Mouse (Mus musculus) embryonic facial prominence, embryonic 15.5 days (tissue): ENCODE measurements around the gene Znrf1. TPM values are rescaled to one million over a fixed set of nuclear protein-coding genes. Genes with fewer than 3 reads are reported as not detected.

Experiments used
- ATAC-seq: fragments of 200-750 bp; cut with Nextera tagmentation; 2 replicates; pipeline ENCODE4 v1.8.0; 2017; ENCODE audit warnings: low read depth, moderate TSS enrichment; ENCODE audit not compliant: insufficient number of reproducible peaks, low FRiP score, low TSS enrichment
- H3K27ac ChIP-seq: fragments of 300-500 bp; sonication (generic); replicated peaks from 2 replicates; pipeline ENCODE4 v1.5.1; 2015; ENCODE audit warnings: mild to moderate bottlenecking, inconsistent platforms
- H3K27me3 ChIP-seq: fragments of 300-500 bp; sonication (generic); 2 replicates; pipeline ENCODE4 v1.6.1; 2015; ENCODE audit warnings: inconsistent platforms
- H3K36me3 ChIP-seq: fragments of 300-500 bp; sonication (generic); 2 replicates; pipeline ENCODE4 v1.6.1; 2015; ENCODE audit warnings: mild to moderate bottlenecking, inconsistent platforms
- H3K4me1 ChIP-seq: fragments of 300-500 bp; sonication (generic); 2 replicates; pipeline ENCODE4 v1.6.1; 2015; ENCODE audit warnings: inconsistent platforms
- H3K4me2 ChIP-seq: fragments of 300-500 bp; sonication (generic); replicated peaks from 2 replicates; pipeline ENCODE4 v1.6.1; 2015; ENCODE audit warnings: mild to moderate bottlenecking, inconsistent platforms
- H3K4me3 ChIP-seq: fragments of 300-500 bp; sonication (generic); replicated peaks from 2 replicates; pipeline ENCODE4 v1.5.1; 2015; ENCODE audit warnings: mild to moderate bottlenecking, inconsistent platforms
- H3K9ac ChIP-seq: fragments of 300-500 bp; sonication (generic); 2 replicates; pipeline ENCODE4 v1.6.1; 2015; ENCODE audit warnings: inconsistent platforms
- H3K9me3 ChIP-seq: fragments of 300-500 bp; sonication (generic); replicated peaks from 2 replicates; pipeline ENCODE4 v1.6.1; 2016; ENCODE audit warnings: inconsistent platforms
- WGBS: fragments of 180-500 bp; shearing (Covaris S2); methylation state at CpG from one replicate; pipeline ENCODE4 v1.1.7; 2015; 5-methylcytosine and 5-hydroxymethylcytosine counted together
- polyA plus RNA-seq: library from polyadenylated mRNA; unstranded; fragments of >200 nt; fragmentation: Nextera tagmentation; extraction: Ambion mirVana; gene quantifications from 2 replicates; pipeline ENCODE4 v1.2.1, GENCODE M21; 2015

Znrf1 gene
- polyA plus RNA-seq, 1 experiment from 2014 or later: 42.7 TPM

DNA sequence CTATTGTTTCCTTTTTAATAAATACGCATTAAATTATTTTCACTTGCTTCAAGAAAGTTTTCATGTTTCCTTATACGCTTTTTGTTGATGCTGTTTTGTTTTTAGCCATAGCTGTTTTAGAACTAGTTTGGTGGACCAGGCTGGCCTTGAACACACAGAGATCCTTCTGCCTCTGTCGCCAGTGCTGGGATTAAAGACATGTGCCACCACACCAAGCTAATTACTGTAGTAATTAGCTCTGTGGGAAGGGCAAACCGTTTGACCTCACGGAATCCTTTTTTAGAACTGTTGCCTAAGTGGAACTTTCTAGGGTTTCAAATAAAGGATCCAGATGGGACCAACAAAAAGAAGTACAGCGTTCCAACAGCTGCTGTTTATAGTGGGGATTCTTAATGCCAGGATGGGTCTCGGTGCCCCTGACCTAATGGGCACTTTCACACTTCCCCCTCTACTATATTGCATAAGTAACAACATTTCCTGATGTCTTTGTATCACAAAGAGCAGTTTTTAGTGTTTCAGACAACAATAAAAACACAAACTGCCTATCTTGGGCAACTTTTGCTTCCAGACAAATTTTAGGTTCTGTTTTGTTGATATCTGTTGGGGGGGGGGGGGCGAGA lies 15.7 kb downstream of the Znrf1 start:
- no peak overlapping the region for H3K9ac ChIP-seq
- H3K9me3 ChIP-seq: no peaks in the 10 kb centered on the region
- 54% methylated on average over 8 of the region's 8 CpGs for WGBS
- H3K4me2 ChIP-seq: no peak overlapping the region
- H3K4me1 ChIP-seq: peaks cover 20% of the 10 kb centered on the region
- no peaks in the 10 kb centered on the region for H3K27me3 ChIP-seq
- H3K27ac ChIP-seq: no peak overlapping the region
- H3K4me3 ChIP-seq: no peak overlapping the region
- no peaks in the 10 kb centered on the region; the same call in 1 of the 2 replicates for H3K36me3 ChIP-seq
- no peak for ATAC-seq

- Histone ChIP-seq H3K36me3 (0 out of 2 replicates have a peak, but pooled peaks cover 3% of the 10 kb centered on the region), H3K9ac (no peak overlapping the region), H3K27me3 (no peaks in the 10 kb centered on the region), H3K4me3 (no peak overlapping the region), H3K4me1 (peaks cover 18% of the 10 kb centered on the region), H3K9me3 (no peaks in the 10 kb centered on the region), H3K27ac (no peak overlapping the region), H3K4me2 (no peak overlapping the region)
- no peak for ATAC-seq
- WGBS: 76% methylated on average over 4 of the region's 4 CpGs
Measured at GRCm38 (mm10) chr8:111561824-111562223, 25.9 kb downstream of the Znrf1 start.

GRCm38 (mm10) chr8:111562274-111562803 lies 26.4 kb downstream of the Znrf1 start:
- no peak overlapping the region for H3K4me2 ChIP-seq
- ATAC-seq: no peak
- H3K9ac ChIP-seq: no peak overlapping the region
- H3K9me3 ChIP-seq: no peaks in the 10 kb centered on the region
- H3K27ac ChIP-seq: no peak overlapping the region
- H3K4me1 ChIP-seq: peaks cover 19% of the 10 kb centered on the region
- no peaks in the 10 kb centered on the region for H3K27me3 ChIP-seq
- WGBS: 94% methylated on average over 5 of the region's 5 CpGs
- 0 out of 2 replicates have a peak, but pooled peaks cover 3% of the 10 kb centered on the region for H3K36me3 ChIP-seq
- H3K4me3 ChIP-seq: no peak overlapping the region

DNA sequence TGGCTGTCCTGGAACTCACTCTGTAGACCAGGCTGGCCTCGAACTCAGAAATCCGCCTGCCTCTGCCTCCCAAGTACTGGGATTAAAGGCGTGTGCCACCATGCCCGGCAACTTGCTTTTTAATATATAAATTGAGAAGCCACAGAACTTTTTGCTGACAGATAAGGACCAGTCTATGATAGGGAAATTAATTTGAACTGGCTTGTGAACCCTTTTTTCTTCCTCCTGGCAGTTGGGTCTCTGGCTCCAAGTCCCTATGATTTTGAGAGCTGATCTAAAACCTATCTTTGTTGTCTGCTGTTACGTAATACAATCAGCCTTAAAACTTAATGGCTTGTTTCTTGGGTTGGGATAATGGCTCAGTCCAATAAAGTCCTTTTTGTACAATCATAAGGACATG lies 27.2 kb downstream of the Znrf1 start:
- peaks cover 24% of the 10 kb centered on the region for H3K4me1 ChIP-seq
- no peak overlapping the region for H3K4me3 ChIP-seq
- no peak overlapping the region for H3K27ac ChIP-seq
- ATAC-seq: no peak
- H3K4me2 ChIP-seq: no peak overlapping the region
- H3K9ac ChIP-seq: no peak overlapping the region
- H3K9me3 ChIP-seq: no peaks in the 10 kb centered on the region
- H3K27me3 ChIP-seq: no peaks in the 10 kb centered on the region
- 0 out of 2 replicates have a peak, but pooled peaks cover 3% of the 10 kb centered on the region for H3K36me3 ChIP-seq
- WGBS: 93% methylated on average over 5 of the region's 5 CpGs

GRCm38 (mm10) chr8:111563687-111564086 lies 27.8 kb downstream of the Znrf1 start:
- WGBS: 89% methylated on average over 4 of the region's 4 CpGs
- 0 out of 2 replicates have a peak, but pooled peaks cover 3% of the 10 kb centered on the region for H3K36me3 ChIP-seq
- H3K27ac ChIP-seq: no peak overlapping the region
- H3K4me1 ChIP-seq: peaks cover 27% of the 10 kb centered on the region
- H3K9ac ChIP-seq: no peak overlapping the region
- H3K27me3 ChIP-seq: no peaks in the 10 kb centered on the region
- no peaks in the 10 kb centered on the region for H3K9me3 ChIP-seq
- H3K4me2 ChIP-seq: no peak overlapping the region
- no peak overlapping the region for H3K4me3 ChIP-seq
- ATAC-seq: no peak

- Histone ChIP-seq H3K4me1 (peaks cover 27% of the 10 kb centered on the region), H3K36me3 (0 out of 2 replicates have a peak, but pooled peaks cover 3% of the 10 kb centered on the region), H3K9ac (no peak overlapping the region), H3K4me3 (no peak overlapping the region), H3K9me3 (no peaks in the 10 kb centered on the region), H3K27ac (no peak overlapping the region), H3K27me3 (no peaks in the 10 kb centered on the region), H3K4me2 (no peak overlapping the region)
- WGBS: 86% methylated on average over 2 of the region's 2 CpGs
- ATAC-seq: no peak
Measured at GRCm38 (mm10) chr8:111564093-111564492, 28.2 kb downstream of the Znrf1 start.

DNA sequence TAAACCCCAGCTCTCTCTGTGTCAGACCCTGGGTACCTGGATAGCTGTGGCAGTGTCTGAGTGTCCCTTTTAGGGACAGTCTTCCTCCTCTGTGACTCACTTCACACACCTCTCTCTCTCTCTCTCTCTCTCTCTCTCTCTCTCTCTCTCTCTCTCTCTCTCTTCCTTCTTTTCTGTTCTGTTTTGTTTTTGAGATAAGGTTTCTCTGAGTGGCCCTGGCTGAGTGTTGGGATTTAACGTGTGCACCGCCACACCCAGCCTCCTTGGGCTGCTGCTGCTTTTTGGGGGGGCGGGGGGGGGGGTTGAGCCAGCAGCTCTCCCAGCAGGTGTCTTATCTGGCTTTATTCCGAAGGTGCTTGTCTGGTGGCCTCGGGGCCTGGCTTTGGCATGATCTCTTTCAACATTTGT lies 29.9 kb downstream of the Znrf1 start:
- no peaks in the 10 kb centered on the region for H3K9me3 ChIP-seq
- peaks cover 32% of the 10 kb centered on the region for H3K4me1 ChIP-seq
- ATAC-seq: no peak
- no peak overlapping the region for H3K9ac ChIP-seq
- H3K27me3 ChIP-seq: no peaks in the 10 kb centered on the region
- no peak overlapping the region for H3K27ac ChIP-seq
- H3K4me2 ChIP-seq: no peak overlapping the region
- 31% methylated on average over 5 of the region's 5 CpGs for WGBS
- no peak overlapping the region for H3K4me3 ChIP-seq
- 0 out of 2 replicates have a peak, but pooled peaks cover 3% of the 10 kb centered on the region for H3K36me3 ChIP-seq

DNA sequence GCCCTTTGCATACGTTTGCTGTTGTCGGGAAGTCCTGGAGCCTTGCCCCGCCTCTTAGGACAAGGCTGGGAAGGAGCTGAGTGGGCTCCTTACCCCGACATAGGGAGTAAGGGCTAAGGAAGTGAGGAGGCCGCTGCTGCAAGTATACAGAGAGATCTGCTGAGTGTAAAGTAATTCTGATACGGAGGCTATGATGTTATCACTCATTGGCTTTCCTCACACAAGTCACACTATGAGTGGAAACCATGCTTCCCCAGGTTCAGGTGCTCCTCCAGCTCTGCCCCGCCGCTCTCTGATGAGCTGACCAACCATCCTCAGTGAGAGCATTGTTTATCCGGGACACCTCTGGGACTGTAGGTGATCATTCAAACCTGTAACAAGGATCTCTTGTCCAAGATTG lies 30.4 kb downstream of the Znrf1 start:
- Histone ChIP-seq H3K36me3 (0 out of 2 replicates have a peak, but pooled peaks cover 3% of the 10 kb centered on the region), H3K27me3 (no peaks in the 10 kb centered on the region), H3K4me3 (no peak overlapping the region), H3K4me1 (peaks cover 32% of the 10 kb centered on the region), H3K9ac (no peak overlapping the region), H3K27ac (no peak overlapping the region), H3K9me3 (no peaks in the 10 kb centered on the region), H3K4me2 (no peak overlapping the region)
- 61% methylated on average over 9 of the region's 9 CpGs for WGBS
- no peak for ATAC-seq

DNA sequence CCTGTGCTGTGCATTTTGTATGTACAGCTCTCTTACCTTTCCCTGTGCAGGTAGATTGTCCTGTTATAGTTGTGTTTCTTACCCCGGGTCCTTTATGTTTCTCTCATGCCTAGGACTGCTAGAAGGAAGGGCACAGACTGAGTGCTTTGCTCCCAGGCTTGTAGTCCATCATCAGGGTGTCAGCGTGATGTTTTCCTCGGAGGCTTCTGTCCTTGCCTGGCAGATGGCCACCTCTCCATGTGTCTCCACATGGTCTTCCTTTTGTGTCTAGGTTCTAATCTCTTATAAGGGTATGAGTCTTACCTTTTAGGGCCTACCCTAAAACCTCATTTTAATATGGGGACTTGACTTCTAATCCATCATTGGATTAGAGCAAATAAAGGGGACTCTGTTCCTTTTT lies 31.7 kb downstream of the Znrf1 start:
- Histone ChIP-seq H3K9me3 (no peaks in the 10 kb centered on the region), H3K4me2 (no peak overlapping the region), H3K27me3 (no peaks in the 10 kb centered on the region), H3K36me3 (no peaks in the 10 kb centered on the region), H3K9ac (no peak overlapping the region), H3K4me1 (peaks cover 39% of the 10 kb centered on the region), H3K27ac (no peak overlapping the region), H3K4me3 (no peak overlapping the region)
- no peak for ATAC-seq
- 66% methylated on average over 3 of the region's 3 CpGs for WGBS

GRCm38 (mm10) chr8:111568029-111568428 lies 32.1 kb downstream of the Znrf1 start:
- 61% methylated on average over 3 of the region's 3 CpGs for WGBS
- Histone ChIP-seq H3K27me3 (no peaks in the 10 kb centered on the region), H3K9me3 (no peaks in the 10 kb centered on the region), H3K27ac (no peak overlapping the region), H3K4me1 (peaks cover 39% of the 10 kb centered on the region), H3K4me3 (no peak overlapping the region), H3K36me3 (no peaks in the 10 kb centered on the region), H3K4me2 (no peak overlapping the region), H3K9ac (no peak overlapping the region)
- no peak for ATAC-seq

GRCm38 (mm10) chr8:111569926-111570325 lies 34.0 kb downstream of the Znrf1 start:
- H3K4me3 ChIP-seq: no peak overlapping the region
- H3K4me2 ChIP-seq: no peak overlapping the region
- 68% methylated on average over 4 of the region's 4 CpGs for WGBS
- no peaks in the 10 kb centered on the region for H3K9me3 ChIP-seq
- no peak overlapping the region for H3K27ac ChIP-seq
- peaks cover 36% of the 10 kb centered on the region for H3K4me1 ChIP-seq
- H3K27me3 ChIP-seq: no peaks in the 10 kb centered on the region
- no peak overlapping the region for H3K9ac ChIP-seq
- H3K36me3 ChIP-seq: no peaks in the 10 kb centered on the region
- no peak for ATAC-seq

DNA sequence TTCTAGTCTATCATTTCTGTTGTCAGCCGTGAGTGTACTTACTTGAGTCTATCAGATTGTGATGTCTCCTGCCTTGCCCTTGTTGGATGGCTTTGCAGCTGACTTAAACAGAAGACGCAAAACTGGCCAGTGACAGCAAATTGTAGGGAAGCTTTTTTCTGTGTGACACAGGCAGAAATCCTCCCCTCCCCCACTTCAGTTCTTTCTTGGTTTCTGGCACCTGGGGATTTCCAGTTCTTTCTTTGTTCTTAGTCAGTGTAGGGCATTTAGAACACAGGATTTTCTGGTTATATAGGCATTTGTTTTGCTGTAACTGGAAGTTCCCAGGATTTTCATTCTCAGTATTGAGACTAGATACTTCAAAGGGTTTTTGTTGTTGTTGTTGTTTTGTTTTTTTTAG lies 34.5 kb downstream of the Znrf1 start:
- WGBS: 58% methylated on average over 2 of the region's 2 CpGs
- H3K36me3 ChIP-seq: no peaks in the 10 kb centered on the region
- no peaks in the 10 kb centered on the region for H3K9me3 ChIP-seq
- ATAC-seq: no peak
- H3K4me3 ChIP-seq: no peak overlapping the region
- no peak overlapping the region for H3K9ac ChIP-seq
- H3K27ac ChIP-seq: 0 out of 2 replicates have a peak overlapping the region, but pooled peaks have one; percentile 17
- no peak overlapping the region for H3K4me2 ChIP-seq
- no peaks in the 10 kb centered on the region for H3K27me3 ChIP-seq
- peaks cover 32% of the 10 kb centered on the region for H3K4me1 ChIP-seq
